Mouse (Mus musculus): Measurements from ENCODE around the gene Dusp2. TPM values are rescaled to one million over a fixed set of nuclear protein-coding genes. Genes with fewer than 3 reads are reported as not detected.

Dusp2 gene
- total and polyA plus RNA-seq, 2 experiments from 2014 or later = 5.1 to 6.8 TPM

DNA sequence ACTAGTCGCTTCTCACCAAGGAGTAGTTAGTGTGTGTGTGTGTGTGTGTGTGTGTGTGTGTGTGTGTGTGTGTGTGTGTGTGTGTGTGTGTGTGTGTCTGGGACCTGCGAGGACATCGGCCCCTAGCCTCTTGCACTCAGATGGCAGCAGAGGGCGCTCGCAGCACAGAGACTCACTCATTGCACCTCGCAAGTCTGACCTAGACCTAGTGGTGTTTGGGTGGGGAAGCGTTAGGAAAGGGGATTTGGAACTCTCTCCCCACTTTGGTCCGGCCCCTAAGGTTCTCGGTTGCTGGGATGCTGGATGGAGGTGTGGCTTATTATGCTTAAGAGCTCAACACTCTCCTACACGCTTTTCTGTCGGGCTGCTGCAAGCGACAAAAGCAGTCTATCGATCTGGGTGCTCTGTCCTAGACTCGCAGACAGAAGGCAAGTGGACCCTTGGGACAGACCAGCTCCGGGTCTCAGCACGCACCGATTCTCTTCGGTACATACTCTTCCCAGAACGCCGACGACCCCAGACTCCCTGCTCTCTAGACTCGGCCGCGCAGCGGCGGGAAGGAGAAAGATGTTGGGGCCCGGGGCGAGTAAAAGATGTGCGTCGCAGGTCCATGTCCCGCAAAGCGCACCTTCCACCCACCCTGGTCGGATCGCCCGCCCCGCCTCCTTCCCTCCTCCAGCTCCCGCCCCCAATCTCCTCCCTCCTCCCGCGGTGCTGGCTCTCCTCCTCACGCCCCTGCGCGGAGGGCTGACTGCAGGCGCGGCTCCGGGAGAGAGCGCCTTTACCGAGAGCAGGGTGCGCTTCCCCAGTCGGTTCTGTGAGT, 26.7 kb downstream of the Dusp2 start, which contains the start of gene Adra2b:
Gene Adra2b (plus strand): TSS at position 750 of the 823 bp plus-strand sequence.
- ATAC-seq (ENCODE audit: insufficient read depth, low read depth) = peak; percentile 78
- Histone ChIP-seq H3K9me3 (replicated peaks; ENCODE audit: control insufficient read depth, low read length) (no peaks in the 10 kb centered on the region), H3K4me2 (ENCODE audit: low read depth, low read length) (peak within 1 kb of the TSS; percentile 71), H3K4me1 (ENCODE audit: control insufficient read depth, insufficient read depth) (no peaks in the 10 kb centered on the region), H3K27ac (ENCODE audit: low read depth) (no peak within 1 kb of the TSS), H3K4me3 (ENCODE audit: low read depth, low read length) (peak within 1 kb of the TSS; percentile 45), H3K9ac (replicated peaks; ENCODE audit: low read depth, low read length) (no peak within 1 kb of the TSS), H3K27me3 (ENCODE audit: control insufficient read depth, insufficient read depth, low read length) (peaks cover 75% of the 10 kb centered on the region), H3K36me3 (replicated peaks; ENCODE audit: control insufficient read depth, insufficient read depth, low read length) (no peaks in the 10 kb centered on the region)
- no peak for TF ChIP-seq EP300 (IDR thresholded peaks at IDR 0.05; ENCODE audit: low read depth)
- TF ChIP-seq CTCF (IDR thresholded peaks at IDR 0.05; ENCODE audit: low read depth) = peak; percentile 87
- under 1% methylated on average over 41 of the region's 49 CpGs for WGBS
- DNase-seq (ENCODE audit: low spot score) = peak; percentile 61

- ATAC-seq (ENCODE audit: insufficient read depth, low read depth) (peak; percentile 19; the same call in 1 of the 2 replicates), DNase-seq (ENCODE audit: low spot score) (no peak)
- WGBS = under 1% methylated on average over 28 of the region's 28 CpGs
- H3K27ac ChIP-seq (ENCODE audit: low read depth) = no peak overlapping the region
- no peaks in the 10 kb centered on the region for H3K9me3 ChIP-seq (replicated peaks; ENCODE audit: control insufficient read depth, low read length)
- no peaks in the 10 kb centered on the region for H3K36me3 ChIP-seq (replicated peaks; ENCODE audit: control insufficient read depth, insufficient read depth, low read length)
- H3K9ac ChIP-seq (replicated peaks; ENCODE audit: low read depth, low read length) = no peak overlapping the region
- peaks cover 77% of the 10 kb centered on the region for H3K27me3 ChIP-seq (ENCODE audit: control insufficient read depth, insufficient read depth, low read length)
- peak overlapping the region; percentile 71 for H3K4me2 ChIP-seq (ENCODE audit: low read depth, low read length)
- H3K4me3 ChIP-seq (ENCODE audit: low read depth, low read length) = peak overlapping the region; percentile 45
- TF ChIP-seq CTCF (IDR thresholded peaks at IDR 0.05; ENCODE audit: low read depth) (no peak), EP300 (IDR thresholded peaks at IDR 0.05; ENCODE audit: low read depth) (no peak)
- H3K4me1 ChIP-seq (ENCODE audit: control insufficient read depth, insufficient read depth) = no peaks in the 10 kb centered on the region
Measured at GRCm38 (mm10) chr2:127363282-127363652, 27.3 kb downstream of the Dusp2 start.

- Histone ChIP-seq H3K4me3 (ENCODE audit: low read depth, low read length) (peak overlapping the region; percentile 45), H3K4me2 (ENCODE audit: low read depth, low read length) (peak overlapping the region; percentile 71), H3K9ac (replicated peaks; ENCODE audit: low read depth, low read length) (no peak overlapping the region), H3K27ac (ENCODE audit: low read depth) (no peak overlapping the region), H3K27me3 (ENCODE audit: control insufficient read depth, insufficient read depth, low read length) (peaks cover 77% of the 10 kb centered on the region), H3K4me1 (ENCODE audit: control insufficient read depth, insufficient read depth) (no peaks in the 10 kb centered on the region), H3K9me3 (replicated peaks; ENCODE audit: control insufficient read depth, low read length) (no peaks in the 10 kb centered on the region), H3K36me3 (replicated peaks; ENCODE audit: control insufficient read depth, insufficient read depth, low read length) (no peaks in the 10 kb centered on the region)
- TF ChIP-seq EP300 (IDR thresholded peaks at IDR 0.05; ENCODE audit: low read depth) (no peak), CTCF (IDR thresholded peaks at IDR 0.05; ENCODE audit: low read depth) (no peak)
- DNase-seq (ENCODE audit: low spot score) = no peak
- 3% methylated on average over 20 of the region's 20 CpGs for WGBS
- no peak for ATAC-seq (ENCODE audit: insufficient read depth, low read depth)
Measured at GRCm38 (mm10) chr2:127363696-127364095, 27.7 kb downstream of the Dusp2 start.

DNA sequence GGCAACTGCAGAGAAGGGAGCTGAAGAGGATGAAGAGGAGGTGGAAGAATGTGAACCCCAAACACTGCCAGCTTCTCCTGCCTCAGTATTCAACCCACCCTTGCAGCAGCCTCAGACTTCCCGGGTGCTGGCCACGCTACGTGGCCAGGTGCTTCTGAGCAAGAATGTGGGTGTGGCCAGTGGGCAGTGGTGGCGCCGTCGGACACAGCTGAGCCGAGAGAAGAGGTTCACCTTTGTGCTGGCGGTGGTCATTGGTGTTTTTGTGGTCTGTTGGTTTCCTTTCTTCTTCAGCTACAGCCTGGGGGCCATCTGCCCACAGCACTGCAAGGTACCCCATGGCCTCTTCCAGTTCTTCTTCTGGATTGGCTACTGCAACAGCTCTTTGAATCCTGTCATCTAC, 28.5 kb downstream of the Dusp2 start:
- ATAC-seq (ENCODE audit: insufficient read depth, low read depth) (no peak), DNase-seq (ENCODE audit: low spot score) (no peak)
- H3K9ac ChIP-seq (replicated peaks; ENCODE audit: low read depth, low read length) = no peak overlapping the region
- 18% methylated on average over 8 of the region's 8 CpGs for WGBS
- H3K4me3 ChIP-seq (ENCODE audit: low read depth, low read length) = no peak overlapping the region
- no peak overlapping the region for H3K27ac ChIP-seq (ENCODE audit: low read depth)
- no peaks in the 10 kb centered on the region for H3K36me3 ChIP-seq (replicated peaks; ENCODE audit: control insufficient read depth, insufficient read depth, low read length)
- H3K9me3 ChIP-seq (replicated peaks; ENCODE audit: control insufficient read depth, low read length) = no peaks in the 10 kb centered on the region
- H3K27me3 ChIP-seq (ENCODE audit: control insufficient read depth, insufficient read depth, low read length) = peaks cover 77% of the 10 kb centered on the region
- TF ChIP-seq EP300 (IDR thresholded peaks at IDR 0.05; ENCODE audit: low read depth) (no peak), CTCF (IDR thresholded peaks at IDR 0.05; ENCODE audit: low read depth) (no peak)
- no peaks in the 10 kb centered on the region for H3K4me1 ChIP-seq (ENCODE audit: control insufficient read depth, insufficient read depth)
- H3K4me2 ChIP-seq (ENCODE audit: low read depth, low read length) = no peak overlapping the region

- no peak overlapping the region for H3K27ac ChIP-seq (ENCODE audit: low read depth)
- DNase-seq (ENCODE audit: low spot score) = no peak
Measured at GRCm38 (mm10) chr2:127367126-127367820, 31.3 kb downstream of the Dusp2 start.

More at GRCm38 (mm10) chr2:127367126-127367820, 31.3 kb downstream of the Dusp2 start:
- Histone ChIP-seq H3K27me3 (ENCODE audit: control insufficient read depth, insufficient read depth, low read length) (peaks cover 55% of the 10 kb centered on the region), H3K36me3 (replicated peaks; ENCODE audit: control insufficient read depth, insufficient read depth, low read length) (no peaks in the 10 kb centered on the region), H3K4me3 (ENCODE audit: low read depth, low read length) (no peak overlapping the region), H3K4me1 (ENCODE audit: control insufficient read depth, insufficient read depth) (peaks cover 12% of the 10 kb centered on the region), H3K9ac (replicated peaks; ENCODE audit: low read depth, low read length) (no peak overlapping the region), H3K4me2 (ENCODE audit: low read depth, low read length) (no peak overlapping the region), H3K9me3 (replicated peaks; ENCODE audit: control insufficient read depth, low read length) (no peaks in the 10 kb centered on the region)
- no peak for ATAC-seq (ENCODE audit: insufficient read depth, low read depth)
- WGBS = 55% methylated on average over 10 of the region's 10 CpGs
- no peak for TF ChIP-seq EP300 (IDR thresholded peaks at IDR 0.05; ENCODE audit: low read depth)
- TF ChIP-seq CTCF (IDR thresholded peaks at IDR 0.05; ENCODE audit: low read depth) = no peak
